Mouse (Mus musculus) ES-E14 (cell line): ENCODE results near the gene Cd247.

Experiments
- HCFC1 ChIP-seq: IDR thresholded peaks from 2 replicates; pipeline ENCODE4 v1.6.1; 2012; ENCODE audit warnings: low read length, inconsistent platforms, borderline replicate concordance; ENCODE audit not compliant: insufficient read depth
- MAFK ChIP-seq: IDR thresholded peaks from 2 replicates; pipeline ENCODE4 v1.6.1; 2014; ENCODE audit warnings: mild to moderate bottlenecking, low read depth, low read length, inconsistent platforms; ENCODE audit not compliant: insufficient read depth
- ZNF384 ChIP-seq: IDR thresholded peaks from 2 replicates; pipeline ENCODE4 v1.6.1; 2012; ENCODE audit warnings: low read depth, low read length, inconsistent platforms

- TF ChIP-seq HCFC1 (no peak), MAFK (no peak), ZNF384 (no peak)
These were observed 23.9 kb upstream of the Cd247 start for GRCm38 (mm10) chr1:165764571-165764970.
